Mouse (Mus musculus) midbrain, embryonic 15.5 days (tissue): ENCODE results near the gene Tnfrsf9. TPM values are rescaled to one million over a fixed set of nuclear protein-coding genes. Genes with fewer than 3 reads are reported as not detected.

ENCODE experiments used
- ATAC-seq: fragments of 200-750 bp; cut with Nextera tagmentation; replicated peaks from 2 replicates; pipeline ENCODE4 v1.8.0; 2017; ENCODE audit warnings: moderate TSS enrichment
- H3K27ac ChIP-seq: fragments of 300-500 bp; sonication (generic); 2 replicates; pipeline ENCODE4 v1.5.1; 2015; ENCODE audit warnings: mild to moderate bottlenecking, inconsistent platforms
- H3K27me3 ChIP-seq: fragments of 300-500 bp; sonication (generic); replicated peaks from 2 replicates; pipeline ENCODE4 v1.6.1; 2015; ENCODE audit warnings: inconsistent platforms
- H3K36me3 ChIP-seq: fragments of 300-500 bp; sonication (generic); replicated peaks from 2 replicates; pipeline ENCODE4 v1.6.1; 2015; ENCODE audit warnings: inconsistent platforms
- H3K4me1 ChIP-seq: fragments of 300-500 bp; sonication (generic); 2 replicates; pipeline ENCODE4 v1.6.1; 2015; ENCODE audit warnings: inconsistent platforms
- H3K4me2 ChIP-seq: fragments of 300-500 bp; sonication (generic); 2 replicates; pipeline ENCODE4 v1.6.1; 2015; ENCODE audit warnings: inconsistent platforms, mild to moderate bottlenecking, moderate library complexity
- H3K4me3 ChIP-seq: fragments of 300-500 bp; sonication (generic); 2 replicates; pipeline ENCODE4 v1.5.1; 2015; ENCODE audit warnings: mild to moderate bottlenecking, inconsistent platforms
- H3K9ac ChIP-seq: fragments of 300-500 bp; sonication (generic); 2 replicates; pipeline ENCODE4 v1.6.1; 2015; ENCODE audit warnings: mild to moderate bottlenecking, inconsistent platforms
- H3K9me3 ChIP-seq: fragments of 300-500 bp; sonication (generic); 2 replicates; pipeline ENCODE4 v1.6.1; 2016; ENCODE audit warnings: inconsistent platforms
- WGBS: fragments of 180-500 bp; shearing (Covaris S2); methylation state at CpG from one replicate; pipeline ENCODE4 v1.1.7; 2015; ENCODE audit warnings: mixed read lengths; 5-methylcytosine and 5-hydroxymethylcytosine counted together
- polyA plus RNA-seq: library from polyadenylated mRNA; unstranded; fragments of >200 nt; fragmentation: Nextera tagmentation; extraction: Ambion mirVana; gene quantifications from 2 replicates; pipeline ENCODE4 v1.2.1, GENCODE M21; 2015

The Tnfrsf9 gene
- 0.30 and 0.36 TPM in 2 replicates for polyA plus RNA-seq

- Histone ChIP-seq H3K27ac (peak within 1 kb of the TSS; percentile 89), H3K9ac (peak within 1 kb of the TSS; percentile 84), H3K4me3 (peak within 1 kb of the TSS; percentile 89), H3K27me3 (no peaks in the 10 kb centered on the region), H3K9me3 (no peaks in the 10 kb centered on the region), H3K4me2 (peak within 1 kb of the TSS; percentile 67), H3K4me1 (peaks cover 21% of the 10 kb centered on the region), H3K36me3 (no peaks in the 10 kb centered on the region)
- WGBS = under 1% methylated on average over 48 of the region's 48 CpGs
- ATAC-seq = peak; percentile 86
These were observed at the start of gene Tnfrsf9, which contains the start of gene Park7 for GRCm38 (mm10) chr4:150914290-150914733. Gene Tnfrsf9 (plus strand): TSS chr4:150914562. Gene Park7 (minus strand): TSS chr4:150914437.

- no peak overlapping the region for H3K9ac ChIP-seq
- ATAC-seq = no peak
- H3K4me1 ChIP-seq = no peaks in the 10 kb centered on the region
- no peak overlapping the region for H3K4me2 ChIP-seq
- peaks cover 11% of the 10 kb centered on the region; the same call in 1 of the 2 replicates for H3K36me3 ChIP-seq
- no peaks in the 10 kb centered on the region for H3K27me3 ChIP-seq
- no peak overlapping the region for H3K27ac ChIP-seq
- no peaks in the 10 kb centered on the region for H3K9me3 ChIP-seq
- no peak overlapping the region for H3K4me3 ChIP-seq
These were observed 49.0 kb upstream of the Tnfrsf9 start for GRCm38 (mm10) chr4:150865371-150865770.

GRCm38 (mm10) chr4:150866069-150866468, 48.3 kb upstream of the Tnfrsf9 start:
- 94% methylated on average over 11 of the region's 11 CpGs for WGBS
- ATAC-seq = no peak
- no peak overlapping the region for H3K4me3 ChIP-seq
- peaks cover 11% of the 10 kb centered on the region; the same call in 1 of the 2 replicates for H3K36me3 ChIP-seq
- H3K4me1 ChIP-seq = no peaks in the 10 kb centered on the region
- H3K9me3 ChIP-seq = no peaks in the 10 kb centered on the region
- H3K27ac ChIP-seq = no peak overlapping the region
- no peak overlapping the region for H3K4me2 ChIP-seq
- H3K9ac ChIP-seq = no peak overlapping the region
- no peaks in the 10 kb centered on the region for H3K27me3 ChIP-seq

- no peak overlapping the region for H3K27ac ChIP-seq
- H3K4me1 ChIP-seq = peaks cover 1% of the 10 kb centered on the region; the same call in 1 of the 2 replicates
- H3K36me3 ChIP-seq = peaks cover 11% of the 10 kb centered on the region; the same call in 1 of the 2 replicates
- ATAC-seq = no peak
- H3K27me3 ChIP-seq = no peaks in the 10 kb centered on the region
- no peaks in the 10 kb centered on the region for H3K9me3 ChIP-seq
- H3K4me3 ChIP-seq = no peak overlapping the region
- no peak overlapping the region for H3K9ac ChIP-seq
- H3K4me2 ChIP-seq = no peak overlapping the region
- 92% methylated on average over 12 of the region's 12 CpGs for WGBS
These were observed 47.9 kb upstream of the Tnfrsf9 start for GRCm38 (mm10) chr4:150866494-150866893.

GRCm38 (mm10) chr4:150868161-150868560, 46.2 kb upstream of the Tnfrsf9 start:
- Histone ChIP-seq H3K27ac (no peak overlapping the region), H3K9me3 (no peaks in the 10 kb centered on the region), H3K36me3 (peaks cover 11% of the 10 kb centered on the region; the same call in 1 of the 2 replicates), H3K4me3 (no peak overlapping the region), H3K27me3 (no peaks in the 10 kb centered on the region), H3K4me1 (peaks cover 7% of the 10 kb centered on the region; the same call in 1 of the 2 replicates), H3K9ac (no peak overlapping the region), H3K4me2 (no peak overlapping the region)
- ATAC-seq = no peak
- 87% methylated on average over 6 of the region's 6 CpGs for WGBS

GRCm38 (mm10) chr4:150868859-150869258, 45.5 kb upstream of the Tnfrsf9 start:
- no peak for ATAC-seq
- no peak overlapping the region for H3K9ac ChIP-seq
- no peak overlapping the region for H3K4me3 ChIP-seq
- 93% methylated on average over 2 of the region's 2 CpGs for WGBS
- peaks cover 7% of the 10 kb centered on the region; the same call in 1 of the 2 replicates for H3K4me1 ChIP-seq
- no peak overlapping the region for H3K4me2 ChIP-seq
- H3K27me3 ChIP-seq = no peaks in the 10 kb centered on the region
- no peak overlapping the region for H3K27ac ChIP-seq
- no peaks in the 10 kb centered on the region for H3K9me3 ChIP-seq
- H3K36me3 ChIP-seq = peaks cover 11% of the 10 kb centered on the region; the same call in 1 of the 2 replicates

GRCm38 (mm10) chr4:150869276-150870197, 44.8 kb upstream of the Tnfrsf9 start:
- H3K4me2 ChIP-seq = no peak overlapping the region
- no peak overlapping the region for H3K27ac ChIP-seq
- no peak overlapping the region for H3K4me3 ChIP-seq
- no peaks in the 10 kb centered on the region for H3K27me3 ChIP-seq
- peaks cover 7% of the 10 kb centered on the region; the same call in 1 of the 2 replicates for H3K4me1 ChIP-seq
- peaks cover 11% of the 10 kb centered on the region; the same call in 1 of the 2 replicates for H3K36me3 ChIP-seq
- no peaks in the 10 kb centered on the region for H3K9me3 ChIP-seq
- WGBS = 81% methylated on average over 17 of the region's 17 CpGs
- no peak for ATAC-seq
- H3K9ac ChIP-seq = no peak overlapping the region

GRCm38 (mm10) chr4:150870963-150871391, 43.4 kb upstream of the Tnfrsf9 start:
- Histone ChIP-seq H3K27ac (no peak overlapping the region), H3K9ac (no peak overlapping the region), H3K4me2 (no peak overlapping the region), H3K9me3 (no peaks in the 10 kb centered on the region), H3K4me3 (no peak overlapping the region), H3K4me1 (peaks cover 7% of the 10 kb centered on the region; the same call in 1 of the 2 replicates), H3K36me3 (peaks cover 11% of the 10 kb centered on the region; the same call in 1 of the 2 replicates), H3K27me3 (no peaks in the 10 kb centered on the region)
- WGBS = 83% methylated on average over 13 of the region's 13 CpGs
- no peak for ATAC-seq

- H3K4me3 ChIP-seq = no peak overlapping the region
- H3K27ac ChIP-seq = no peak overlapping the region
- peaks cover 11% of the 10 kb centered on the region; the same call in 1 of the 2 replicates for H3K36me3 ChIP-seq
- ATAC-seq = no peak
- no peaks in the 10 kb centered on the region for H3K27me3 ChIP-seq
- H3K9me3 ChIP-seq = no peaks in the 10 kb centered on the region
- H3K9ac ChIP-seq = no peak overlapping the region
- H3K4me2 ChIP-seq = no peak overlapping the region
- WGBS = 34% methylated on average over 10 of the region's 10 CpGs
- peaks cover 7% of the 10 kb centered on the region; the same call in 1 of the 2 replicates for H3K4me1 ChIP-seq
These were observed 42.8 kb upstream of the Tnfrsf9 start for GRCm38 (mm10) chr4:150871392-150872138.

- Histone ChIP-seq H3K9ac (no peak overlapping the region), H3K27ac (no peak overlapping the region)
These were observed 42.2 kb upstream of the Tnfrsf9 start for GRCm38 (mm10) chr4:150872139-150872651.

GRCm38 (mm10) chr4:150872681-150873080, 41.7 kb upstream of the Tnfrsf9 start:
- Histone ChIP-seq H3K27ac (no peak overlapping the region), H3K4me2 (no peak overlapping the region), H3K9ac (no peak overlapping the region), H3K4me3 (no peak overlapping the region), H3K27me3 (no peaks in the 10 kb centered on the region), H3K36me3 (peaks cover 2% of the 10 kb centered on the region; the same call in 1 of the 2 replicates), H3K9me3 (no peaks in the 10 kb centered on the region), H3K4me1 (peaks cover 7% of the 10 kb centered on the region; the same call in 1 of the 2 replicates)
- WGBS = 86% methylated on average over 8 of the region's 8 CpGs
- ATAC-seq = no peak

More at GRCm38 (mm10) chr4:150872139-150872651, 42.2 kb upstream of the Tnfrsf9 start:
- WGBS = 52% methylated on average over 9 of the region's 9 CpGs
- H3K4me3 ChIP-seq = no peak overlapping the region
- H3K4me2 ChIP-seq = no peak overlapping the region
- H3K4me1 ChIP-seq = peaks cover 7% of the 10 kb centered on the region; the same call in 1 of the 2 replicates
- peaks cover 6% of the 10 kb centered on the region; the same call in 1 of the 2 replicates for H3K36me3 ChIP-seq
- no peaks in the 10 kb centered on the region for H3K9me3 ChIP-seq
- ATAC-seq = no peak
- H3K27me3 ChIP-seq = no peaks in the 10 kb centered on the region
